Mouse (Mus musculus) ES-Bruce4 (cell line): ENCODE measurements at regions not wholly inside any gene's neighbourhood (a gene's known extent, or its start where the extent isn't known, plus 50 kb on each side); places are given as distances from the start of the nearest gene placed in this dataset.

Experiments
- H3K27ac ChIP-seq: 2 replicates; pipeline ENCODE4 v1.5.1; 2012; ENCODE audit warnings: low read length, inconsistent platforms; ENCODE audit not compliant: insufficient read depth
- H3K27me3 ChIP-seq: 2 replicates; pipeline ENCODE4 v1.6.1; 2012; ENCODE audit warnings: mild to moderate bottlenecking, low read length, inconsistent platforms; ENCODE audit not compliant: control insufficient read depth, poor library complexity, insufficient read depth, severe bottlenecking
- H3K36me3 ChIP-seq: 2 replicates; pipeline ENCODE4 v1.6.1; 2012; ENCODE audit warnings: inconsistent platforms, mild to moderate bottlenecking, low read length, moderate library complexity; ENCODE audit not compliant: control insufficient read depth, poor library complexity, insufficient read depth, severe bottlenecking
- H3K4me1 ChIP-seq: one replicate; pipeline ENCODE4 v1.8.1; 2011; ENCODE audit warnings: low read length; ENCODE audit not compliant: control insufficient read depth, insufficient read depth
- H3K4me3 ChIP-seq: 2 replicates; pipeline ENCODE4 v1.5.1; 2011; ENCODE audit warnings: low read depth, mild to moderate bottlenecking, low read length
- H3K9ac ChIP-seq: 2 replicates; pipeline ENCODE4 v1.6.1; 2012; ENCODE audit warnings: low read depth, mild to moderate bottlenecking, inconsistent platforms; ENCODE audit not compliant: poor library complexity, severe bottlenecking
- H3K9me3 ChIP-seq: replicated peaks from 2 replicates; pipeline ENCODE4 v1.6.1; 2012; ENCODE audit warnings: mild to moderate bottlenecking, low read length, inconsistent platforms; ENCODE audit not compliant: control insufficient read depth, poor library complexity, insufficient read depth, severe bottlenecking
- CTCF ChIP-seq: IDR thresholded peaks from one replicate; pipeline ENCODE4 v1.8.1; 2011; ENCODE audit warnings: low read depth, low read length
- EP300 ChIP-seq: IDR thresholded peaks from 2 replicates; pipeline ENCODE4 v1.6.1; 2011; ENCODE audit warnings: low read depth, low read length; ENCODE audit not compliant: insufficient read depth
- POLR2A ChIP-seq: IDR thresholded peaks from one replicate; pipeline ENCODE4 v1.8.1; 2011; ENCODE audit warnings: low read length; ENCODE audit not compliant: insufficient read depth

DNA sequence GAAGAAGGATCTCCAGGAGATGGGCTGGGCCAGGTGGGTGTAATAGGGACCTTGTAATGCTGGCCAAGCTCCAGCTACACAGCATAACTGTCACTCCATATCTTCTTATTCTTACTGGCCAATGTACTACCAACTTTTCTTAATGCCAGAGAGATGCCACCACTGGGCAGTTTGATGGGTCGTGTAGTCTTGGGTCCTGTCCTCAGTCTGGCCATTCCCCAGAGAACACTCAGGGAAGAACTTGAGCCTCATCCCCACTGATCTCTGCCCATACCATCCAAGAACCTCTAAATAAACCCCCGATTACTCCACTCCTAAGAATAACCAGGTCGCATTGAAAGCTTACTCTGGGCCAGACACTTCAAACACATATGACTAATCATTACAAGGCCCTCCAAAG lies 82.0 kb upstream of the Dusp10 start:
- Histone ChIP-seq H3K9ac (no peak overlapping the region), H3K4me1 (no peaks in the 10 kb centered on the region), H3K4me3 (no peak overlapping the region), H3K27ac (no peak overlapping the region), H3K27me3 (no peaks in the 10 kb centered on the region), H3K36me3 (no peaks in the 10 kb centered on the region), H3K9me3 (no peaks in the 10 kb centered on the region)
- no peak for TF ChIP-seq EP300
- TF ChIP-seq POLR2A, result no peak

DNA sequence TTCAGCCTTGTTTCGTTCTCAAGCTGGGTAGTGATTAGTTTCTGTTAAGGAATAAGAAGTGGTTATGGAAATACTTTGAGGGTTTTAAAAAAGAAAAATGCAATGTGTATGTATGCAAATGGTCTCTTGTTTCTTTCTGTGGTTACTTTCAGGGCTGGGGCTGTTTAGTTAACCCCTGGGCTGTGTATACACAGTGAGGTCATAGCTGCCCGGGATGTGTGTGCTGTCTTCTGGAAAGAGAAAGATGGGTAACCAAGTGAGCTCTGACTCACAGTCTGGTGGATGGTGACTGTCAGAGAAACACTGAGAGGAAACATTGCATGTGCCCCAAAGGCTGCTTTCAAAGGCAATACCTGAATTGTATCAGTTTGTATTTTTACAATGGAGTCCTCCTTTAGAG lies 79.3 kb upstream of the Dusp10 start:
- no peaks in the 10 kb centered on the region for H3K36me3 ChIP-seq
- no peak overlapping the region for H3K9ac ChIP-seq
- TF ChIP-seq POLR2A, result no peak
- TF ChIP-seq CTCF, result no peak
- TF ChIP-seq EP300, result no peak
- H3K4me1 ChIP-seq, result no peaks in the 10 kb centered on the region
- H3K27me3 ChIP-seq, result no peaks in the 10 kb centered on the region
- no peak overlapping the region for H3K27ac ChIP-seq
- H3K9me3 ChIP-seq, result no peaks in the 10 kb centered on the region
- H3K4me3 ChIP-seq, result no peak overlapping the region

DNA sequence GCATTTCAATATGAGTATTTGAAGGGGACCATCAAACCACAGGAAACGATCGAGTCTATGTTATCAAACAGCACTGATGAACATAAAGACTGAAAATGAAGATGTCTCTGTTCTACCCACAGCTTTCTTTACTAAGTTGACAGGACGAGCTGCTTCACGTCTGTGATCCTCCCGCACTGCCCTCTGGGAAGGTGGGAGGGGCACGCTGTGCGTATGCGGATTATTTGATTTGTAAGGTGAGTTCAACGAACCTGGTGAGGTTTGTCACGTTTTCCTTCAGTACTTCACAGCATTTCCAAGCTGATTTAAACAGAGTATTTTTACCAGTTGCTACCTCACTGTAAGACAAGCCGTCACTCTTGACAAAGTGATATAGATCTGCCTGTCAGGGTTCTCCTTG lies 75.9 kb upstream of the Dusp10 start:
- Histone ChIP-seq H3K36me3 (no peaks in the 10 kb centered on the region), H3K9me3 (no peaks in the 10 kb centered on the region), H3K4me1 (no peaks in the 10 kb centered on the region), H3K4me3 (no peak overlapping the region), H3K9ac (no peak overlapping the region), H3K27me3 (no peaks in the 10 kb centered on the region), H3K27ac (no peak overlapping the region)
- TF ChIP-seq POLR2A (no peak), EP300 (no peak), CTCF (no peak)

DNA sequence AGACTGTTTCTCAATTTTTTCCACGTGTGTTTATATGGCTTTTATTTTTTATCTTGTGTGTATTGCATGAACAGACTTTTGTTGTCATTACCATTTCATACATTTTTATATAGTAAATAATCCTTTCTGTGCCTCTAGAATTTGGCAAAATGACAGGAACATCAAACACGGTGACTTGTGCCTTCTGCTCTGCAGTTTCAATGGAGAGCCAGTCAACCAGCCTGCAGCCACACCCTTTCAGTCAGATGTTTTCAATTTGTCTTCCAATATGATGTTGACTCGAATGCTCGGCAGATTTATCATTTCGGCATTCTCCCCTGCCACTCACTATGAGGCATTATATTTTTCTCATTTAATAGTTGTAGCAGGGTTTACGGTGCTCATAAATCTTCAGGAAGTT lies 74.7 kb upstream of the Dusp10 start:
- no peak overlapping the region for H3K9ac ChIP-seq
- H3K27ac ChIP-seq, result no peak overlapping the region
- no peaks in the 10 kb centered on the region for H3K36me3 ChIP-seq
- H3K27me3 ChIP-seq, result no peaks in the 10 kb centered on the region
- H3K9me3 ChIP-seq, result no peaks in the 10 kb centered on the region
- no peaks in the 10 kb centered on the region for H3K4me1 ChIP-seq
- no peak overlapping the region for H3K4me3 ChIP-seq
- TF ChIP-seq POLR2A (no peak), CTCF (no peak), EP300 (no peak)

DNA sequence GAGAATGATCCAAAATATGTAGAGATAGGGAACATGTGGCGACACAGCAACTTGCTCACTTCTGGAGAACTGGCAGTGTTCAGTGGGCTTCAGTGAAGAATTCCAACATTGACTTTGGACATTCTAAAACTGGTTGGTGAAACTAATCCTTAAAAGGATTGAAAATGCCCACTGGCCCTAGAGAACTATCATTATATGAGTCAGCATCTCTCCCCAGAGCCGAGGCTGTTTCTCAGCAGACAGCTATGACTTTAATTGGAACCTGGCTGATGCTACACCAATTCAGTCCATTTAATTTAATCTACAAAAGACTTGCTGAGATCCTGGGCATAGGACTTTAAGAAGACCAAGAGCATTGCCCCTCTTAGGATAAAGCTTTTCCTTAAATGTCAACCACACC lies 72.4 kb upstream of the Dusp10 start:
- Histone ChIP-seq H3K9me3 (no peaks in the 10 kb centered on the region), H3K4me1 (no peaks in the 10 kb centered on the region), H3K27me3 (no peaks in the 10 kb centered on the region), H3K4me3 (no peak overlapping the region), H3K27ac (no peak overlapping the region), H3K9ac (no peak overlapping the region), H3K36me3 (no peaks in the 10 kb centered on the region)
- TF ChIP-seq EP300 (no peak), POLR2A (no peak), CTCF (no peak)

DNA sequence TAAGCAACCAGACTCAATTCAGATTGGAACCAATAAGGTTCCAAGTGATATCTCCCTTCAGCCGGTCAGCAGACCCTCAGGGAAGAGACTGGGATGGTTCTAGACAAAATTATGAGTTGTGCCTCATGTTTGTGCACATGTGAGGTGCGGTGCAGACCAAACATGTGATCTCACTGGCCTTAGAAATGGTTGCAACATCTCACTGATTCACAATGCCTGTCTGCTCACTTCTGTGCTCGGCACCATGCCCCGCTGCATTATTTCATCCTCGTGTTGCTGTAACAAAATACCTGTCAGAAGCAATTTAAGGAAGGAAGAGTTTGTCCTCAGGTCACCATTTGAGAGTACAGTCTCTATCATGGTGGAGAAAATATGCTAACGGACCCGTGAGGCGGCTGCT lies 66.9 kb upstream of the Dusp10 start:
- Histone ChIP-seq H3K36me3 (no peaks in the 10 kb centered on the region), H3K4me1 (no peaks in the 10 kb centered on the region), H3K27me3 (no peaks in the 10 kb centered on the region), H3K9me3 (no peaks in the 10 kb centered on the region), H3K9ac (no peak overlapping the region), H3K27ac (no peak overlapping the region), H3K4me3 (no peak overlapping the region)
- TF ChIP-seq POLR2A, result no peak
- TF ChIP-seq CTCF, result no peak
- TF ChIP-seq EP300, result no peak

DNA sequence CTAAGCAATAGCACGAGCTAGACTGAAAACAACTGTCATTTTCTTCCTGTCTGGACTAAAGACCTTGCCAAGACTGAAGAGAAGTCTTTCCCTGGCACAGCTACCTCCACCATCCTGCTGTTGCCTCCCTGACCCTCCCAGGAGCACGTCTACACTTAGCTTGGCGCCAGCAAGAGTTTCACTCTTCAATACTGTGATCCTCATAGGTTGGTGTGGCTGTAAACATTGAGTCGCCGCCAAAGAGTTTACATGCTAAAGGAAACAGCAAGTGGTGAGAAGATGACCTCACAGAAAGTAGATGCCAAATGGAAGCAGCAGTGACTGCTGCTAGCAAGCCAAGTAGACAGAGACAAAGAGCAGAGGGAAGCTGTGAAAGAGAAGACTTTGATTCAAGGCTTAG lies 66.0 kb upstream of the Dusp10 start:
- Histone ChIP-seq H3K9ac (no peak overlapping the region), H3K27ac (no peak overlapping the region), H3K4me3 (no peak overlapping the region), H3K4me1 (no peaks in the 10 kb centered on the region), H3K27me3 (no peaks in the 10 kb centered on the region), H3K36me3 (no peaks in the 10 kb centered on the region), H3K9me3 (no peaks in the 10 kb centered on the region)
- no peak for TF ChIP-seq EP300
- no peak for TF ChIP-seq CTCF
- no peak for TF ChIP-seq POLR2A
